Mouse (Mus musculus) brain, adult 10 weeks (tissue): ENCODE measurements around the gene Hist2h2ac. TPM values are rescaled to one million over a fixed set of nuclear protein-coding genes. Genes with fewer than 3 reads are reported as not detected.

Experiments
- polyA plus RNA-seq: library from polyadenylated mRNA; stranded (reverse); fragments of 350-450 nt; fragmentation: Illumina TruSeq; extraction: RNeasy Lipid Tissue Mini Kit (QIAGEN cat#74804); gene quantifications from one replicate; pipeline ENCODE4 v1.2.3, GENCODE M21; 2015; ENCODE audit warnings: low read depth, low replicate concordance

The Hist2h2ac gene
- polyA plus RNA-seq: not detected

GRCm38 (mm10) chr3:96220765-96221639 is at the start of gene Hist2h2ac, which contains the start of gene Hist2h2be:
Gene Hist2h2ac (minus strand): TSS chr3:96220880.
Gene Hist2h2be (plus strand): TSS chr3:96221119.

GRCm38 (mm10) chr3:96269511-96270474 is 49.1 kb upstream of the Hist2h2ac start, which contains the start of gene Hist2h2bb:
Gene Hist2h2bb (plus strand): TSS chr3:96269752.

GRCm38 (mm10) chr3:96268051-96268775 is 47.5 kb upstream of the Hist2h2ac start, which contains the start of gene Hist2h3b:
Gene Hist2h3b (plus strand): TSS chr3:96268654.

GRCm38 (mm10) chr3:96262979-96263550 is 42.4 kb upstream of the Hist2h2ac start, which contains the start of gene Hist2h4:
Gene Hist2h4 (minus strand): TSS chr3:96263311.

GRCm38 (mm10) chr3:96246427-96246856 is 25.8 kb upstream of the Hist2h2ac start, which contains the start of gene Hist2h3c1:
Gene Hist2h3c1 (plus strand): TSS chr3:96246685.

GRCm38 (mm10) chr3:96245003-96245886 is 24.6 kb upstream of the Hist2h2ac start, which contains the start of gene Hist2h2aa1:
Gene Hist2h2aa1 (plus strand): TSS chr3:96245497.

GRCm38 (mm10) chr3:96239949-96240798 is 19.5 kb upstream of the Hist2h2ac start, which contains the start of gene Hist2h2aa2:
Gene Hist2h2aa2 (minus strand): TSS chr3:96240276.

GRCm38 (mm10) chr3:96238954-96239793 is 18.5 kb upstream of the Hist2h2ac start, which contains the start of gene Hist2h3c2:
Gene Hist2h3c2 (minus strand): TSS chr3:96239127.

GRCm38 (mm10) chr3:96219661-96220130 is 984 bp downstream of the Hist2h2ac start, which contains the start of the genes Bola1 and Hist2h2ab:
Gene Bola1 (minus strand): TSS chr3:96219709.
Gene Hist2h2ab (plus strand): TSS chr3:96219865.

GRCm38 (mm10) chr3:96180727-96181477 is 39.8 kb downstream of the Hist2h2ac start, which contains the start of gene Sv2a:
Gene Sv2a (plus strand): TSS chr3:96181151.

GRCm38 (mm10) chr3:96172197-96173178 is 48.2 kb downstream of the Hist2h2ac start, which contains the start of gene Sf3b4:
Gene Sf3b4 (plus strand): TSS chr3:96172332.

